Mouse (Mus musculus) kidney, adult 2 months (tissue): ENCODE data around the gene Flvcr1. TPM values are rescaled to one million over a fixed set of nuclear protein-coding genes. Genes with fewer than 3 reads are reported as not detected.
A peak's percentile ranks its signal among the peaks of the same experiment; 100 is the strongest.

Experiments
- DNase-seq: peaks from one replicate; pipeline ENCODE4 v3.0.0; 2021
- H3K27ac ChIP-seq: fragments of 200-500 bp; 2 replicates; pipeline ENCODE4 v1.5.1; 2012; ENCODE audit warnings: low read depth, low read length, control low read depth, inconsistent platforms; ENCODE audit not compliant: insufficient read depth
- H3K27me3 ChIP-seq: fragments of 200-500 bp; replicated peaks from 2 replicates; pipeline ENCODE4 v1.6.1; 2012; ENCODE audit warnings: mild to moderate bottlenecking, moderate library complexity, low read length, inconsistent platforms; ENCODE audit not compliant: control insufficient read depth, insufficient read depth
- H3K36me3 ChIP-seq: fragments of 200-500 bp; 2 replicates; pipeline ENCODE4 v1.6.1; 2012; ENCODE audit warnings: mild to moderate bottlenecking, moderate library complexity, low read length, inconsistent platforms; ENCODE audit not compliant: control insufficient read depth, insufficient read depth
- H3K4me1 ChIP-seq: fragments of 200-500 bp; 2 replicates; pipeline ENCODE4 v1.6.1; 2011; ENCODE audit warnings: low read length; ENCODE audit not compliant: control insufficient read depth, insufficient read depth
- H3K4me3 ChIP-seq: fragments of 200-500 bp; 2 replicates; pipeline ENCODE4 v1.5.1; 2011; ENCODE audit warnings: mild to moderate bottlenecking, low read depth, low read length, control low read depth; ENCODE audit not compliant: insufficient read depth
- CTCF ChIP-seq: fragments of 200-500 bp; conservative IDR thresholded peaks from 2 replicates; pipeline ENCODE4 v1.5.1; 2011; ENCODE audit warnings: low read depth, mild to moderate bottlenecking, control low read depth, low read length, moderate library complexity, mixed read lengths; ENCODE audit not compliant: insufficient read depth, insufficient read length
- POLR2A ChIP-seq: fragments of 200-500 bp; IDR thresholded peaks from one replicate; pipeline ENCODE4 v1.6.1; 2011; ENCODE audit warnings: low read depth, low read length, control low read depth
- WGBS: fragments of 180-500 bp; shearing (Covaris S2); methylation state at CpG from one replicate; pipeline ENCODE4 v1.1.7; 2018; 5-methylcytosine and 5-hydroxymethylcytosine counted together
- polyA plus RNA-seq: library from polyadenylated mRNA; depleted of rRNA; stranded (reverse); fragments of >200 nt; gene quantifications from 2 replicates; pipeline ENCODE4 v1.2.3, GENCODE M21; 2012

Gene Flvcr1
- polyA plus RNA-seq, 1 experiment: 10.8 TPM

- H3K4me1 ChIP-seq: no peaks in the 10 kb centered on the region
- H3K4me3 ChIP-seq: no peak overlapping the region
- no peak for DNase-seq
- WGBS: 78% methylated on average over 2 of the region's 2 CpGs
- no peaks in the 10 kb centered on the region for H3K27me3 ChIP-seq
- no peaks in the 10 kb centered on the region for H3K36me3 ChIP-seq
- H3K27ac ChIP-seq: no peak overlapping the region
- TF ChIP-seq CTCF: no peak
- no peak for TF ChIP-seq POLR2A
Measured at GRCm38 (mm10) chr1:191055533-191055873, 29.5 kb upstream of the Flvcr1 start.

- Histone ChIP-seq H3K4me1 (no peaks in the 10 kb centered on the region), H3K27ac (no peak overlapping the region), H3K27me3 (no peaks in the 10 kb centered on the region), H3K36me3 (no peaks in the 10 kb centered on the region), H3K4me3 (no peak overlapping the region)
- WGBS: 76% methylated on average over 8 of the region's 8 CpGs
- no peak for DNase-seq
- TF ChIP-seq CTCF: peak; percentile 25; the same call in 1 of the 2 replicates
- no peak for TF ChIP-seq POLR2A
Measured at GRCm38 (mm10) chr1:191054870-191055532, 29.0 kb upstream of the Flvcr1 start.

GRCm38 (mm10) chr1:191053555-191053954, 27.6 kb upstream of the Flvcr1 start:
- Histone ChIP-seq H3K4me3 (no peak overlapping the region), H3K4me1 (no peaks in the 10 kb centered on the region), H3K27me3 (no peaks in the 10 kb centered on the region), H3K27ac (no peak overlapping the region), H3K36me3 (no peaks in the 10 kb centered on the region)
- no peak for DNase-seq
- 73% methylated on average over 3 of the region's 3 CpGs for WGBS
- TF ChIP-seq POLR2A (no peak), CTCF (no peak)

GRCm38 (mm10) chr1:191046231-191046824, 20.4 kb upstream of the Flvcr1 start:
- H3K36me3 ChIP-seq: no peaks in the 10 kb centered on the region
- TF ChIP-seq POLR2A: no peak
- TF ChIP-seq CTCF: no peak
- no peaks in the 10 kb centered on the region for H3K27me3 ChIP-seq
- H3K27ac ChIP-seq: peak overlapping the region; percentile 32; the same call in 1 of the 2 replicates
- no peak overlapping the region for H3K4me3 ChIP-seq
- peak; percentile 57 for DNase-seq
- 70% methylated on average over 7 of the region's 7 CpGs for WGBS
- no peaks in the 10 kb centered on the region for H3K4me1 ChIP-seq

GRCm38 (mm10) chr1:191045264-191045663, 19.3 kb upstream of the Flvcr1 start:
- no peaks in the 10 kb centered on the region for H3K36me3 ChIP-seq
- no peaks in the 10 kb centered on the region for H3K27me3 ChIP-seq
- TF ChIP-seq POLR2A: no peak
- TF ChIP-seq CTCF: no peak
- no peak for DNase-seq
- no peak overlapping the region for H3K4me3 ChIP-seq
- no peaks in the 10 kb centered on the region for H3K4me1 ChIP-seq
- WGBS: 96% methylated on average over 2 of the region's 2 CpGs
- no peak overlapping the region for H3K27ac ChIP-seq

GRCm38 (mm10) chr1:191042688-191043087, 16.7 kb upstream of the Flvcr1 start:
- H3K4me3 ChIP-seq: no peak overlapping the region
- WGBS: 54% methylated on average over 3 of the region's 3 CpGs
- TF ChIP-seq POLR2A (no peak), CTCF (no peak)
- H3K27ac ChIP-seq: no peak overlapping the region
- no peaks in the 10 kb centered on the region for H3K36me3 ChIP-seq
- H3K27me3 ChIP-seq: no peaks in the 10 kb centered on the region
- peak; percentile 18 for DNase-seq
- no peaks in the 10 kb centered on the region for H3K4me1 ChIP-seq

GRCm38 (mm10) chr1:191042106-191042505, 16.1 kb upstream of the Flvcr1 start:
- 85% methylated on average over 5 of the region's 5 CpGs for WGBS
- Histone ChIP-seq H3K4me3 (no peak overlapping the region), H3K27me3 (no peaks in the 10 kb centered on the region), H3K36me3 (no peaks in the 10 kb centered on the region), H3K27ac (no peak overlapping the region), H3K4me1 (no peaks in the 10 kb centered on the region)
- DNase-seq: no peak
- TF ChIP-seq CTCF: no peak
- TF ChIP-seq POLR2A: no peak
